Mouse (Mus musculus): ENCODE measurements around the gene Igfbp6. TPM values are rescaled to one million over a fixed set of nuclear protein-coding genes. Genes with fewer than 3 reads are reported as not detected.

The Igfbp6 gene
- total and polyA plus RNA-seq, 3 experiments, result 0.38 TPM; not detected in 2

- Histone ChIP-seq H3K4me1 (ENCODE audit: control insufficient read depth in 1 of 2, insufficient read depth in 2 of 2) (no peaks in the 10 kb centered on the region), H3K79me2 (replicated peaks; ENCODE audit: control insufficient read depth, extremely low read depth, insufficient read depth, poor library complexity, severe bottlenecking) (no peaks in the 10 kb centered on the region), H3K9me3 (replicated peaks; ENCODE audit: low read length) (no peaks in the 10 kb centered on the region), H3K36me3 (replicated peaks in 1 of 2; ENCODE audit: control insufficient read depth in 1 of 2, insufficient read depth in 1 of 2, low read length in 1 of 2) (peaks cover 55 to 87% of the 10 kb centered on the region in 2 experiments), H3K4me3 (replicated peaks in 1 of 3; ENCODE audit: low read depth in 2 of 3, low read length in 2 of 3, poor library complexity in 1 of 3) (no peak overlapping the region), H3K9ac (ENCODE audit: insufficient read depth, low read depth) (no peak overlapping the region), H3K4me2 (ENCODE audit: insufficient read depth, low read depth, poor library complexity, severe bottlenecking) (no peak overlapping the region), H3K27ac (ENCODE audit: insufficient read depth, low read depth) (no peak overlapping the region), H3K27me3 (replicated peaks) (no peaks in the 10 kb centered on the region)
- in situ Hi-C loops (cut with MboI; ENCODE audit: low pct_ligation_motif_present, low pct_unique_long_range_greater_than_20kb, low sequenced_read_pairs) (no loop called here), dilution Hi-C loops (cut with MboI; ENCODE audit: extremely low pct_ligation_motif_present, extremely low pct_unique_long_range_greater_than_20kb, low sequenced_read_pairs) (no loop called here)
- no peak for DNase-seq (ENCODE audit: extremely low read depth)
- TF ChIP-seq GABPA (IDR thresholded peaks at IDR 0.05; ENCODE audit: insufficient replicate concordance, low read depth, low read length), result no peak
- no peak for TF ChIP-seq MEF2A (IDR thresholded peaks at IDR 0.05; ENCODE audit: borderline replicate concordance, low read depth, low read length)
- TF ChIP-seq USF1 (IDR thresholded peaks at IDR 0.05; ENCODE audit: low read depth, low read length), result no peak
- no peak for TF ChIP-seq SIN3A (IDR thresholded peaks at IDR 0.05; ENCODE audit: low read length)
- TF ChIP-seq E2F4 (IDR thresholded peaks at IDR 0.05; ENCODE audit: insufficient replicate concordance, low read depth, low read length), result no peak
These were observed 24.9 kb upstream of the Igfbp6 start for GRCm38 (mm10) chr15:102119121-102119830.

GRCm38 (mm10) chr15:102119831-102120170 is 24.4 kb upstream of the Igfbp6 start:
- in situ Hi-C loops (cut with MboI; ENCODE audit: low pct_ligation_motif_present, low pct_unique_long_range_greater_than_20kb, low sequenced_read_pairs), result no loop called here
- dilution Hi-C loops (cut with MboI; ENCODE audit: extremely low pct_ligation_motif_present, extremely low pct_unique_long_range_greater_than_20kb, low sequenced_read_pairs), result no loop called here

GRCm38 (mm10) chr15:102120530-102120929 is 23.6 kb upstream of the Igfbp6 start:
- Histone ChIP-seq H3K9ac (ENCODE audit: insufficient read depth, low read depth) (no peak overlapping the region), H3K36me3 (replicated peaks in 1 of 2; ENCODE audit: control insufficient read depth in 1 of 2, insufficient read depth in 1 of 2, low read length in 1 of 2) (peaks cover 63 to 88% of the 10 kb centered on the region in 2 experiments), H3K9me3 (replicated peaks; ENCODE audit: low read length) (no peaks in the 10 kb centered on the region), H3K4me1 (ENCODE audit: control insufficient read depth in 1 of 2, insufficient read depth in 2 of 2) (no peaks in the 10 kb centered on the region), H3K4me2 (ENCODE audit: insufficient read depth, low read depth, poor library complexity, severe bottlenecking) (no peak overlapping the region), H3K4me3 (replicated peaks in 1 of 3; ENCODE audit: low read depth in 2 of 3, low read length in 2 of 3, poor library complexity in 1 of 3) (no peak overlapping the region), H3K79me2 (replicated peaks; ENCODE audit: control insufficient read depth, extremely low read depth, insufficient read depth, poor library complexity, severe bottlenecking) (no peaks in the 10 kb centered on the region), H3K27ac (ENCODE audit: insufficient read depth, low read depth) (no peak overlapping the region), H3K27me3 (replicated peaks) (no peaks in the 10 kb centered on the region)
- dilution Hi-C loops (cut with MboI; ENCODE audit: extremely low pct_ligation_motif_present, extremely low pct_unique_long_range_greater_than_20kb, low sequenced_read_pairs), result no loop called here
- no peak for TF ChIP-seq EP300 (IDR thresholded peaks at IDR 0.05; ENCODE audit: low read length)
- no peak for TF ChIP-seq USF1 (IDR thresholded peaks at IDR 0.05; ENCODE audit: low read depth, low read length)
- TF ChIP-seq MXI1 (IDR thresholded peaks at IDR 0.05; ENCODE audit: low read depth, low read length), result no peak
- TF ChIP-seq SMC3 (IDR thresholded peaks at IDR 0.05; ENCODE audit: low read depth, low read length), result no peak
- no peak for TF ChIP-seq ELF1 (IDR thresholded peaks at IDR 0.05; ENCODE audit: low read depth, low read length)
- TF ChIP-seq POLR2AphosphoS2 (IDR thresholded peaks at IDR 0.05; ENCODE audit: low read depth, low read length), result no peak
- no peak for TF ChIP-seq IRF4 (IDR thresholded peaks at IDR 0.05; ENCODE audit: low read depth, low read length)
- no peak for TF ChIP-seq KAT2A (IDR thresholded peaks at IDR 0.05; ENCODE audit: insufficient replicate concordance, low read length)
- no peak for TF ChIP-seq BHLHE40 (IDR thresholded peaks at IDR 0.05; ENCODE audit: low read depth, low read length)
- no peak for TF ChIP-seq ZMIZ1 (IDR thresholded peaks at IDR 0.05; ENCODE audit: low read depth, low read length)
- in situ Hi-C loops (cut with MboI; ENCODE audit: low pct_ligation_motif_present, low pct_unique_long_range_greater_than_20kb, low sequenced_read_pairs), result no loop called here
- DNase-seq (ENCODE audit: extremely low read depth), result no peak

More at GRCm38 (mm10) chr15:102119831-102120170, 24.4 kb upstream of the Igfbp6 start:
- H3K4me2 ChIP-seq (ENCODE audit: insufficient read depth, low read depth, poor library complexity, severe bottlenecking), result no peak overlapping the region
- no peaks in the 10 kb centered on the region for H3K9me3 ChIP-seq (replicated peaks; ENCODE audit: low read length)
- H3K4me3 ChIP-seq (replicated peaks in 1 of 3; ENCODE audit: low read depth in 2 of 3, low read length in 2 of 3, poor library complexity in 1 of 3), result no peak overlapping the region
- H3K79me2 ChIP-seq (replicated peaks; ENCODE audit: control insufficient read depth, extremely low read depth, insufficient read depth, poor library complexity, severe bottlenecking), result no peaks in the 10 kb centered on the region
- no peaks in the 10 kb centered on the region for H3K4me1 ChIP-seq (ENCODE audit: control insufficient read depth in 1 of 2, insufficient read depth in 2 of 2)
- no peak overlapping the region for H3K27ac ChIP-seq (ENCODE audit: insufficient read depth, low read depth)
- no peak for DNase-seq (ENCODE audit: extremely low read depth)
- H3K36me3 ChIP-seq (replicated peaks in 1 of 2; ENCODE audit: control insufficient read depth in 1 of 2, insufficient read depth in 1 of 2, low read length in 1 of 2), result peaks cover 59 to 88% of the 10 kb centered on the region in 2 experiments
- H3K27me3 ChIP-seq (replicated peaks), result no peaks in the 10 kb centered on the region
- TF ChIP-seq MEF2A (IDR thresholded peaks at IDR 0.05; ENCODE audit: borderline replicate concordance, low read depth, low read length) (no peak), ETS1 (conservative IDR thresholded peaks at IDR 0.05; ENCODE audit: low read depth, low read length) (no peak), MYC (IDR thresholded peaks at IDR 0.05; ENCODE audit: low read depth, low read length) (no peak), PAX5 (IDR thresholded peaks at IDR 0.05; ENCODE audit: low read length) (no peak), ZMIZ1 (IDR thresholded peaks at IDR 0.05; ENCODE audit: low read depth, low read length) (no peak), SMC3 (IDR thresholded peaks at IDR 0.05; ENCODE audit: low read depth, low read length) (no peak), USF1 (IDR thresholded peaks at IDR 0.05; ENCODE audit: low read depth, low read length) (no peak)
- H3K9ac ChIP-seq (ENCODE audit: insufficient read depth, low read depth), result no peak overlapping the region
